Mouse (Mus musculus) liver, postnatal 0 days (tissue): ENCODE results near the gene Tamm41. TPM values are rescaled to one million over a fixed set of nuclear protein-coding genes. Genes with fewer than 3 reads are reported as not detected.

Source experiments
- ATAC-seq: fragments of 200-750 bp; cut with Nextera tagmentation; 2 replicates; pipeline ENCODE4 v1.8.0; 2017; ENCODE audit warnings: mild to moderate bottlenecking, moderate library complexity
- DNase-seq: peaks from one replicate; pipeline ENCODE4 v3.0.0-alpha.2; 2016
- H3K27ac ChIP-seq: fragments of 300-500 bp; sonication (generic); 2 replicates; pipeline ENCODE4 v1.5.1; 2014; ENCODE audit warnings: antibody characterized with exemption, moderate library complexity, mild to moderate bottlenecking, low read depth
- H3K27me3 ChIP-seq: fragments of 300-500 bp; sonication (generic); 2 replicates; pipeline ENCODE4 v1.6.1; 2014; ENCODE audit warnings: low read length, control low read depth, mixed read lengths; ENCODE audit not compliant: insufficient read depth
- H3K36me3 ChIP-seq: fragments of 300-500 bp; sonication (generic); replicated peaks from 2 replicates; pipeline ENCODE4 v1.6.1; 2014; ENCODE audit warnings: mild to moderate bottlenecking, control low read depth, low read length, moderate library complexity, mixed read lengths; ENCODE audit not compliant: insufficient read depth
- H3K4me1 ChIP-seq: fragments of 300-500 bp; sonication (generic); 2 replicates; pipeline ENCODE4 v1.6.1; 2014; ENCODE audit warnings: antibody characterized with exemption, mild to moderate bottlenecking, control low read depth; ENCODE audit not compliant: insufficient read depth
- H3K4me2 ChIP-seq: fragments of 300-500 bp; sonication (generic); 2 replicates; pipeline ENCODE4 v1.6.1; 2014; ENCODE audit warnings: low read depth, mild to moderate bottlenecking, low read length, moderate library complexity, mixed read lengths
- H3K4me3 ChIP-seq: fragments of 300-500 bp; sonication (generic); 2 replicates; pipeline ENCODE4 v1.5.1; 2014; ENCODE audit warnings: low read depth, low read length
- H3K9ac ChIP-seq: fragments of 300-500 bp; sonication (generic); replicated peaks from 2 replicates; pipeline ENCODE4 v1.6.1; 2014; ENCODE audit warnings: mild to moderate bottlenecking, moderate library complexity
- H3K9me3 ChIP-seq: fragments of 300-500 bp; sonication (generic); 2 replicates; pipeline ENCODE4 v1.6.1; 2016; ENCODE audit warnings: mild to moderate bottlenecking, control low read depth, low read length, mixed read lengths
- CTCF ChIP-seq: sonication (generic); IDR thresholded peaks from 2 replicates; pipeline ENCODE4 v1.5.1; 2016; ENCODE audit warnings: antibody characterized with exemption, low read depth
- EP300 ChIP-seq: IDR thresholded peaks from 2 replicates; pipeline ENCODE4 v1.6.1; 2016; ENCODE audit warnings: antibody characterized with exemption, low read depth, mild to moderate bottlenecking
- WGBS: fragments of 180-500 bp; shearing (Covaris S2); extraction: QIAGEN DNeasy Blood & Tissue Kit; methylation state at CpG from one replicate; pipeline ENCODE4 v1.1.7; 2014; ENCODE audit not compliant: insufficient replicate concordance; 5-methylcytosine and 5-hydroxymethylcytosine counted together
- polyA plus RNA-seq: library from polyadenylated mRNA; unstranded; fragments of >200 nt; fragmentation: Nextera tagmentation; extraction: Ambion mirVana; gene quantifications from 2 replicates; pipeline ENCODE4 v1.2.1, GENCODE M21; 2015

Gene Tamm41
- polyA plus RNA-seq, 1 experiment from 2014 or later, result 18.4 TPM

GRCm38 (mm10) chr6:115029248-115029647 lies 8.4 kb downstream of the Tamm41 start:
- no peak overlapping the region for H3K27ac ChIP-seq
- DNase-seq (no peak), ATAC-seq (no peak)
- H3K36me3 ChIP-seq, result peaks cover 18% of the 10 kb centered on the region
- H3K9me3 ChIP-seq, result no peaks in the 10 kb centered on the region
- H3K4me2 ChIP-seq, result no peak overlapping the region
- no peak overlapping the region for H3K4me3 ChIP-seq
- no peaks in the 10 kb centered on the region for H3K27me3 ChIP-seq
- no peaks in the 10 kb centered on the region for H3K4me1 ChIP-seq
- H3K9ac ChIP-seq, result no peak overlapping the region
- WGBS, result 69% methylated on average over 2 of the region's 2 CpGs
- no peak for TF ChIP-seq EP300
- peak; percentile 53 for TF ChIP-seq CTCF

GRCm38 (mm10) chr6:115027485-115027992 lies 10.1 kb downstream of the Tamm41 start:
- Histone ChIP-seq H3K4me3 (no peak overlapping the region), H3K9ac (no peak overlapping the region), H3K27ac (no peak overlapping the region), H3K36me3 (peaks cover 23% of the 10 kb centered on the region), H3K27me3 (no peaks in the 10 kb centered on the region), H3K4me1 (no peaks in the 10 kb centered on the region), H3K4me2 (no peak overlapping the region), H3K9me3 (no peaks in the 10 kb centered on the region)
- no peak for TF ChIP-seq EP300
- no peak for TF ChIP-seq CTCF
- no peak for DNase-seq
- 85% methylated on average over 14 of the region's 14 CpGs for WGBS
- ATAC-seq, result no peak

GRCm38 (mm10) chr6:115022876-115023275 lies 14.8 kb downstream of the Tamm41 start:
- TF ChIP-seq EP300, result no peak
- no peak for TF ChIP-seq CTCF
- Histone ChIP-seq H3K4me3 (no peak overlapping the region), H3K27me3 (no peaks in the 10 kb centered on the region), H3K4me2 (no peak overlapping the region), H3K27ac (no peak overlapping the region), H3K36me3 (peaks cover 12% of the 10 kb centered on the region), H3K9me3 (no peaks in the 10 kb centered on the region), H3K9ac (no peak overlapping the region), H3K4me1 (no peaks in the 10 kb centered on the region)
- ATAC-seq, result no peak
- WGBS, result 76% methylated on average over 9 of the region's 9 CpGs
- no peak for DNase-seq

- DNase-seq (peak; percentile 23), ATAC-seq (no peak)
- WGBS, result 64% methylated on average over 13 of the region's 13 CpGs
- Histone ChIP-seq H3K4me2 (no peak overlapping the region), H3K27me3 (no peaks in the 10 kb centered on the region), H3K27ac (no peak overlapping the region), H3K9ac (no peak overlapping the region), H3K9me3 (no peaks in the 10 kb centered on the region), H3K36me3 (peaks cover 11% of the 10 kb centered on the region; the same call in 1 of the 2 replicates), H3K4me3 (no peak overlapping the region), H3K4me1 (no peaks in the 10 kb centered on the region)
- TF ChIP-seq CTCF (no peak), EP300 (no peak)
Measured at GRCm38 (mm10) chr6:115015461-115015860, 22.2 kb downstream of the Tamm41 start.

GRCm38 (mm10) chr6:115013574-115013973 lies 24.1 kb downstream of the Tamm41 start:
- ATAC-seq, result no peak
- H3K36me3 ChIP-seq, result peaks cover 13% of the 10 kb centered on the region; the same call in 1 of the 2 replicates
- WGBS, result 80% methylated on average over 4 of the region's 4 CpGs

GRCm38 (mm10) chr6:115011792-115012191 lies 25.9 kb downstream of the Tamm41 start:
- WGBS, result 83% methylated on average over 8 of the region's 8 CpGs
- Histone ChIP-seq H3K27me3 (no peaks in the 10 kb centered on the region), H3K9ac (no peak overlapping the region), H3K4me1 (0 out of 2 replicates have a peak, but pooled peaks cover 2% of the 10 kb centered on the region), H3K4me3 (no peak overlapping the region), H3K9me3 (no peaks in the 10 kb centered on the region), H3K4me2 (no peak overlapping the region), H3K36me3 (peaks cover 12% of the 10 kb centered on the region; the same call in 1 of the 2 replicates), H3K27ac (no peak overlapping the region)
- no peak for TF ChIP-seq EP300
- TF ChIP-seq CTCF, result no peak
- ATAC-seq (no peak), DNase-seq (no peak)

More at GRCm38 (mm10) chr6:115013574-115013973, 24.1 kb downstream of the Tamm41 start:
- Histone ChIP-seq H3K4me1 (no peaks in the 10 kb centered on the region), H3K9ac (no peak overlapping the region), H3K4me2 (no peak overlapping the region), H3K4me3 (no peak overlapping the region), H3K27ac (no peak overlapping the region), H3K9me3 (no peaks in the 10 kb centered on the region), H3K27me3 (no peaks in the 10 kb centered on the region)
- TF ChIP-seq CTCF (no peak), EP300 (no peak)
- DNase-seq, result no peak
